ENCODE assay signal across 10 mouse cellular contexts in the genomic region with DNA sequence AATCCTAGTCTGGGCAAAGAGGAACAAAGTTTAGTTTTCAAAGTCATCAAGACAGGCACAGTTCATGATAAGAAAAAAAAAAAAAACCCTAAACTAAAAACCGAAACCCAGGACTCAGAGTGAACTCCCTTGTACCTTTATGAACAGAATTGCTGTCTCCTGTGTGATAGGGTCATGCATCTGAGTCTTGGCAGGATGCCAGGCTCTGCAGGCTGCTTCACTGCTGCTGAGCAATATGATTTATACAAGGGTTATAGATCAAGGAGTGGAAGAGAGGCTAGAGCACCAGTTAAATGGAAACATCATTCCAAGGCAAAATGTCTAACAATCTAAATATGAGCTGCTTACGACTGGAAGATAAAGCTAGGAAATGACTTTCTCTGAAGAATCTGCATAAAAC.
A peak's percentile ranks its signal among the peaks of the same experiment; 100 is the strongest.
DNase-seq lines count a peak whose midpoint lies in the region; ATAC-seq lines count a peak whose summit lies in the region.
"Had no signal": no experiment of that assay in that cellular context is flagged by ENCODE, and none has a peak within 500 bp of the region (broad histone marks: within the 10 kb centered on the region; RNA-seq: fewer than 3 reads in every experiment).

No protein-coding gene starts in this region.

- no peak overlapping the region for H3K4me3 ChIP-seq in midbrain, embryonic 16.5 days (ENCODE audit: low read depth, low read length)

- H3K27me3 ChIP-seq in midbrain, embryonic 16.5 days (ENCODE audit: control insufficient read depth, insufficient read depth, low read depth, low read length): no peaks in the 10 kb centered on the region

- no peak overlapping the region for H3K27ac ChIP-seq in midbrain, embryonic 16.5 days (ENCODE audit: low read length)

- no peak overlapping the region for H3K9ac ChIP-seq in midbrain, embryonic 16.5 days (ENCODE audit: low read depth, low read length)

- 45% methylated on average over 2 of the region's 2 CpGs for WGBS in midbrain, embryonic 16.5 days

- H3K4me2 ChIP-seq in midbrain, embryonic 16.5 days (ENCODE audit: low read length): no peak overlapping the region

- H3K9me3 ChIP-seq in midbrain, embryonic 16.5 days (replicated peaks; ENCODE audit: control insufficient read depth, low read length, poor library complexity, severe bottlenecking): no peaks in the 10 kb centered on the region

- ATAC-seq in midbrain, embryonic 16.5 days: peak; percentile 56; the same call in 1 of the 2 replicates

- no peaks in the 10 kb centered on the region for H3K36me3 ChIP-seq in midbrain, embryonic 16.5 days (ENCODE audit: control insufficient read depth, insufficient read depth, low read length)

- DNase-seq in cerebellum, postnatal 36 days: peak; percentile 9 to 35
- no peak for DNase-seq in cerebellum, adult 9-11 months
- DNase-seq in kidney, postnatal 36 days: peak; percentile 2 to 4
- DNase-seq in kidney, adult 9 months: no peak
- DNase-seq in brain, adult 2 months (ENCODE audit: low read depth, low spot score): peak; percentile 16
- DNase-seq in adipocyte (ENCODE audit: low spot score): no peak
- DNase-seq in lung, postnatal 36 days: no peak
- DNase-seq: right cerebral cortex, postnatal 14 days; thymus, adult 18-20 months had no signal

- H3K4me1 ChIP-seq in midbrain, embryonic 16.5 days (ENCODE audit: control insufficient read depth, insufficient read depth, low read length): no peaks in the 10 kb centered on the region

Comparison
In these comparisons a context has a peak if more than half of its experiments do, and no peak if none do; other contexts are left out.
1. DNase-seq: peak in cerebellum, postnatal 36 days (2 of 2), kidney, postnatal 36 days (2 of 2) and brain, adult 2 months (single experiment); none in cerebellum, adult 9-11 months (single experiment), kidney, adult 9 months (single experiment), adipocyte (single experiment) and lung, postnatal 36 days (single experiment).